13 mouse cellular contexts compared by ENCODE assay signal in the genomic region with DNA sequence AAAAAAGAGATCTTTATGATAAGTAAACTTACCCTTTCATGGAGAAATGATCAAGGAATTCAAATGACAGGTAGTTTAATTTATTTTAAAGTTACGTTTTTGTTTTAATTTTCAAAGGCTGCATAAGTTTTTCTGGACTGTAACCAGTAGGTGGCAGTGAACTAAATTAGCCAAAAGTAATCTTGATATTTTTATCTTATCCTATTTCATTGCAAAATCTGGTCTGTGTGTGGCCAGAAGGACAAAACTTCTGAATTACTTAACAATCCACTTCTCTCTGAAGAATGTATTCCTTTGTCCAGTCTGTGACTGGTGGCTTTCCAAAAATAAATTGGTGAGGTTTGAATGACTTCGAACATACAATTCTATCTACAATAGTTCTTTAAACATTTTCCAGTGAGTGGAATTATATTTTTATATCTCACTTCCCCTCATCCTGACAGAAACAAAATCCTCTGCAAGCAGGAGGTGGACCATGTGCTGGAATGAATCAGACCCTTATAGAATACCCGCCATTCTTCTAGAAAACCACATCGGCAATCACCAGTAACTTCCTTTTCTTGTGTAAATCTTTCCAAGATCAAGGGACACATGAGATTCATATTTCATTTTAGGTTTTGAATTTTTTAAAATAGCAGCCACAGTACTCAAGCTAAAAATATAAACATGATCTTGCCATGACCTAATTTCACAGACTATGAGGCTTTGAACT.
DNase-seq lines count a peak whose midpoint lies in the region; ATAC-seq lines count a peak whose summit lies in the region.
"Had no signal": no experiment of that assay in that cellular context is flagged by ENCODE, and none has a peak within 500 bp of the region (broad histone marks: within the 10 kb centered on the region; RNA-seq: fewer than 3 reads in every experiment).

No protein-coding gene starts in this region.

- H3K9ac ChIP-seq in forebrain, embryonic 14.5 days (ENCODE audit: low read length) = no peak overlapping the region
- H3K9ac ChIP-seq in forebrain, embryonic 11.5 days (ENCODE audit: low read length) = no peak overlapping the region
- no peak overlapping the region for H3K9ac ChIP-seq in lung, embryonic 16.5 days (ENCODE audit: low read length)
- H3K9ac ChIP-seq: kidney, embryonic 15.5 days had no signal

- H3K27ac ChIP-seq in forebrain, embryonic 14.5 days (ENCODE audit: low read depth, low read length) = no peak overlapping the region
- no peak overlapping the region for H3K27ac ChIP-seq in forebrain, embryonic 11.5 days (ENCODE audit: low read depth, low read length)
- 0 out of 2 replicates have a peak overlapping the region, but pooled peaks have one; percentile 10 for H3K27ac ChIP-seq in lung, embryonic 16.5 days (ENCODE audit: low read length)
- H3K27ac ChIP-seq: kidney, embryonic 15.5 days had no signal

- H3K4me3 ChIP-seq in forebrain, embryonic 14.5 days (ENCODE audit: low read depth, low read length) = no peak overlapping the region
- no peak overlapping the region for H3K4me3 ChIP-seq in forebrain, embryonic 11.5 days (ENCODE audit: low read depth, low read length)
- no peak overlapping the region for H3K4me3 ChIP-seq in lung, embryonic 16.5 days (ENCODE audit: low read length)
- H3K4me3 ChIP-seq: erythroblast, embryonic 14.5 days; kidney, embryonic 15.5 days had no signal

- no peaks in the 10 kb centered on the region for H3K4me1 ChIP-seq in forebrain, embryonic 14.5 days (ENCODE audit: control insufficient read depth, insufficient read depth, low read length)
- no peaks in the 10 kb centered on the region for H3K4me1 ChIP-seq in forebrain, embryonic 11.5 days (replicated peaks; ENCODE audit: control insufficient read depth, insufficient read depth, low read length)
- H3K4me1 ChIP-seq in lung, embryonic 16.5 days (replicated peaks; ENCODE audit: control insufficient read depth, insufficient read depth, low read length) = peaks cover 4% of the 10 kb centered on the region; the same call in 1 of the 2 replicates
- H3K4me1 ChIP-seq: kidney, embryonic 15.5 days had no signal

- H3K27me3 ChIP-seq in forebrain, embryonic 14.5 days (replicated peaks; ENCODE audit: control insufficient read depth, insufficient read depth, low read length) = no peaks in the 10 kb centered on the region
- H3K27me3 ChIP-seq in forebrain, embryonic 11.5 days (ENCODE audit: control insufficient read depth, insufficient read depth, low read length) = no peaks in the 10 kb centered on the region
- H3K27me3 ChIP-seq in lung, embryonic 16.5 days (ENCODE audit: control insufficient read depth, insufficient read depth, low read depth, low read length) = no peaks in the 10 kb centered on the region
- no peaks in the 10 kb centered on the region for H3K27me3 ChIP-seq in splenic B cell, adult 2 months (ENCODE audit: control insufficient read depth, insufficient read depth, low read length, poor library complexity, severe bottlenecking)
- H3K27me3 ChIP-seq: kidney, embryonic 15.5 days had no signal

- H3K4me2 ChIP-seq in forebrain, embryonic 14.5 days (ENCODE audit: low read length) = no peak overlapping the region
- no peak overlapping the region for H3K4me2 ChIP-seq in forebrain, embryonic 11.5 days (ENCODE audit: low read depth, low read length, severe bottlenecking)
- H3K4me2 ChIP-seq in lung, embryonic 16.5 days (ENCODE audit: low read depth, low read length) = no peak overlapping the region
- H3K4me2 ChIP-seq: kidney, embryonic 15.5 days; midbrain, embryonic 11.5 days had no signal

- peaks cover 15% of the 10 kb centered on the region; the same call in 1 of the 2 replicates for H3K36me3 ChIP-seq in forebrain, embryonic 14.5 days (ENCODE audit: control insufficient read depth, insufficient read depth, low read length)
- no peaks in the 10 kb centered on the region; the same call in 1 of the 2 replicates for H3K36me3 ChIP-seq in forebrain, embryonic 11.5 days (ENCODE audit: control insufficient read depth, insufficient read depth, low read length)
- H3K36me3 ChIP-seq in lung, embryonic 16.5 days (ENCODE audit: control insufficient read depth, insufficient read depth, low read length) = no peaks in the 10 kb centered on the region
- no peaks in the 10 kb centered on the region for H3K36me3 ChIP-seq in splenic B cell, adult 2 months (ENCODE audit: control insufficient read depth, insufficient read depth, low read length, poor library complexity, severe bottlenecking)
- H3K36me3 ChIP-seq: kidney, embryonic 15.5 days had no signal

- WGBS in forebrain, embryonic 14.5 days = 86% methylated on average over 4 of the region's 4 CpGs
- WGBS in forebrain, embryonic 11.5 days = 88% methylated on average over 4 of the region's 4 CpGs
- 43% methylated on average over 4 of the region's 4 CpGs for WGBS in lung, embryonic 16.5 days

- ATAC-seq in forebrain, embryonic 14.5 days = no peak
- no peak for ATAC-seq in forebrain, embryonic 11.5 days (replicated peaks; ENCODE audit: low FRiP score)
- peak; percentile 61; the same call in 1 of the 2 replicates for ATAC-seq in lung, embryonic 16.5 days (ENCODE audit: low read depth)
- peak; percentile 29 for ATAC-seq in activated CD4-positive, CD25-positive, alpha-beta regulatory T cell, adult 4 months

- DNase-seq in forebrain, embryonic 14.5 days (ENCODE audit: low spot score) = peak; percentile 19
- no peak for DNase-seq in forebrain, embryonic 11.5 days (ENCODE audit: low spot score)
- DNase-seq in lung, postnatal 10 days = no peak
- peak; percentile 6 for DNase-seq in splenic B cell, adult 2 months (ENCODE audit: low read depth, low spot score)
- DNase-seq in urinary bladder, postnatal 10 days (ENCODE audit: low spot score) = no peak
- DNase-seq in spleen, postnatal 36 days (ENCODE audit: low spot score in 2 of 2) = no peak
- DNase-seq: adrenal gland, postnatal 25 days; lung, adult 18-20 months had no signal

- no peaks in the 10 kb centered on the region for H3K9me3 ChIP-seq in forebrain, embryonic 14.5 days (replicated peaks; ENCODE audit: control insufficient read depth, low read length)
- H3K9me3 ChIP-seq in forebrain, embryonic 11.5 days (ENCODE audit: control insufficient read depth, low read length) = no peaks in the 10 kb centered on the region
- no peaks in the 10 kb centered on the region for H3K9me3 ChIP-seq in lung, embryonic 16.5 days (ENCODE audit: control insufficient read depth, low read length)
- H3K9me3 ChIP-seq: kidney, embryonic 15.5 days had no signal

Comparison
In these comparisons a context has a peak if more than half of its experiments do, and no peak if none do; other contexts are left out.
1. DNase-seq: peak in forebrain, embryonic 14.5 days (single experiment) and splenic B cell, adult 2 months (single experiment); none in forebrain, embryonic 11.5 days (single experiment), lung, postnatal 10 days (single experiment), urinary bladder, postnatal 10 days (single experiment) and spleen, postnatal 36 days (0 of 2).
2. ATAC-seq: peak in lung, embryonic 16.5 days (single experiment) and activated CD4-positive, CD25-positive, alpha-beta regulatory T cell, adult 4 months (single experiment); none in forebrain, embryonic 14.5 days (single experiment) and forebrain, embryonic 11.5 days (single experiment).